Comparison of ENCODE assay signal across 9 mouse cellular contexts in genomic region chr11:119087301-119088082, GRCm38 (mm10). TPM values are rescaled to one million over a fixed set of nuclear protein-coding genes. Genes with fewer than 3 reads are reported as not detected.
DNase-seq lines count a peak whose midpoint lies in the region; ATAC-seq and TF ChIP-seq lines count a peak whose summit lies in the region.
"Had no signal": no experiment of that assay in that cellular context is flagged by ENCODE, and none has a peak within 500 bp of the region (broad histone marks: within the 10 kb centered on the region; RNA-seq: fewer than 3 reads in every experiment).

No protein-coding gene starts in this region.

- 8% methylated on average over 35 of the region's 35 CpGs for WGBS in heart, postnatal 0 days

- H3K9me3 ChIP-seq in ES-Bruce4 (replicated peaks; ENCODE audit: control insufficient read depth, insufficient read depth, low read length, poor library complexity, severe bottlenecking): no peaks in the 10 kb centered on the region
- no peaks in the 10 kb centered on the region for H3K9me3 ChIP-seq in heart, postnatal 0 days (replicated peaks; ENCODE audit: control insufficient read depth, low read length)
- no peaks in the 10 kb centered on the region for H3K9me3 ChIP-seq in megakaryocyte, embryonic 14.5 days

- peak overlapping the region; percentile 14; the same call in 1 of the 2 replicates for H3K4me2 ChIP-seq in heart, postnatal 0 days (ENCODE audit: low read depth, low read length)

- no peak overlapping the region for H3K4me3 ChIP-seq in ES-Bruce4 (ENCODE audit: low read depth, low read length)
- H3K4me3 ChIP-seq in heart, postnatal 0 days (ENCODE audit: low read depth, low read length): no peak overlapping the region; the same call in 1 of the 2 replicates
- peak overlapping the region; percentile 89 for H3K4me3 ChIP-seq in megakaryocyte, embryonic 14.5 days (replicated peaks)
- H3K4me3 ChIP-seq: erythroblast, embryonic 14.5 days had no signal

- peaks cover 61% of the 10 kb centered on the region for H3K27me3 ChIP-seq in ES-Bruce4 (ENCODE audit: control insufficient read depth, insufficient read depth, low read length, poor library complexity, severe bottlenecking)
- peaks cover 35% of the 10 kb centered on the region for H3K27me3 ChIP-seq in heart, postnatal 0 days (ENCODE audit: control insufficient read depth, insufficient read depth, low read length)
- peaks cover 57% of the 10 kb centered on the region for H3K27me3 ChIP-seq in megakaryocyte, embryonic 14.5 days (replicated peaks)

- DNase-seq in 416B (ENCODE audit: low read depth): peak; percentile 79
- DNase-seq in embryo, embryonic 10.5 days (ENCODE audit: low spot score): peak; percentile 56
- peak; percentile 25 for DNase-seq in heart, postnatal 0 days (ENCODE audit: low spot score)
- DNase-seq in kidney, postnatal 4 days: peak; percentile 48 to 62
- DNase-seq in thymus, postnatal 10 days (ENCODE audit: low spot score in 2 of 2): peak; percentile 26 to 39
- DNase-seq in layer of hippocampus, adult 8-10 months (ENCODE audit: low spot score in 2 of 2): no peak

- TF ChIP-seq CTCF in ES-Bruce4 (IDR thresholded peaks at IDR 0.05; ENCODE audit: low read depth, low read length): peak; percentile 4
- TF ChIP-seq CTCF in heart, postnatal 0 days (IDR thresholded peaks at IDR 0.05; ENCODE audit: low read depth): no peak; the same call in 1 of the 2 replicates

- no peak for TF ChIP-seq POLR2A in ES-Bruce4 (IDR thresholded peaks at IDR 0.05; ENCODE audit: insufficient read depth, low read length)

- TF ChIP-seq EP300 in ES-Bruce4 (IDR thresholded peaks at IDR 0.05; ENCODE audit: insufficient read depth, low read depth, low read length): no peak
- TF ChIP-seq EP300 in heart, postnatal 0 days (IDR thresholded peaks at IDR 0.05; ENCODE audit: low read depth): no peak

- no peak overlapping the region for H3K9ac ChIP-seq in ES-Bruce4 (ENCODE audit: low read depth, poor library complexity, severe bottlenecking)
- H3K9ac ChIP-seq in heart, postnatal 0 days (replicated peaks; ENCODE audit: low read depth, low read length): 0 out of 2 replicates have a peak overlapping the region, but pooled peaks have one; percentile 5

- no peak overlapping the region for H3K27ac ChIP-seq in ES-Bruce4 (ENCODE audit: insufficient read depth, low read length)
- no peak overlapping the region for H3K27ac ChIP-seq in heart, postnatal 0 days (ENCODE audit: low read depth)

- ATAC-seq in heart, postnatal 0 days (ENCODE audit: insufficient read depth, low read depth): no peak

- no peaks in the 10 kb centered on the region for H3K36me3 ChIP-seq in ES-Bruce4 (ENCODE audit: control insufficient read depth, insufficient read depth, low read length, poor library complexity, severe bottlenecking)
- no peaks in the 10 kb centered on the region for H3K36me3 ChIP-seq in heart, postnatal 0 days (replicated peaks; ENCODE audit: control insufficient read depth, insufficient read depth, low read length)
- H3K36me3 ChIP-seq in megakaryocyte, embryonic 14.5 days (replicated peaks; ENCODE audit: low read length): peaks cover 15% of the 10 kb centered on the region

- no peaks in the 10 kb centered on the region for H3K4me1 ChIP-seq in ES-Bruce4 (ENCODE audit: control insufficient read depth, insufficient read depth, low read length)
- H3K4me1 ChIP-seq in heart, postnatal 0 days (ENCODE audit: control insufficient read depth, insufficient read depth): peaks cover 30% of the 10 kb centered on the region
- peaks cover 77% of the 10 kb centered on the region for H3K4me1 ChIP-seq in megakaryocyte, embryonic 14.5 days

RNA-seq across cellular contexts. Expression of gene Cbx4, which starts 1.5 kb away (rescaled TPM):
- 0.32 and 0.46 TPM in 2 replicates for polyA plus RNA-seq in ES-Bruce4 (2011; ENCODE audit: insufficient read depth, insufficient read length, low read depth, missing spikeins)
- total RNA-seq in heart, postnatal 0 days (2014; rRNA removed; ENCODE audit: low replicate concordance): 12.1 and 23.1 TPM in 2 replicates
- polyA plus RNA-seq in heart, postnatal 0 days (2015; fragmentation: Nextera tagmentation; extraction: Ambion mirVana): 6.8 and 8.2 TPM in 2 replicates
- polyA plus RNA-seq in megakaryocyte, embryonic 14.5 days (2012; ENCODE audit: insufficient read depth, low replicate concordance): 49.2 and 111 TPM in 2 replicates
- total RNA-seq in layer of hippocampus, adult 8-10 months (2022): 10 to 100 TPM; 40.7 to 47.2 (median 44.0) TPM

RNA-seq across cellular contexts. Expression of gene Cbx8, which starts 46.7 kb away (rescaled TPM):
- polyA plus RNA-seq in ES-Bruce4 (2011; ENCODE audit: insufficient read depth, insufficient read length, low read depth, missing spikeins): 0.75 and 1.7 TPM in 2 replicates
- total RNA-seq in heart, postnatal 0 days (2014; rRNA removed; ENCODE audit: low replicate concordance): 1.6 and 3.2 TPM in 2 replicates
- 5.1 and 7.0 TPM in 2 replicates for polyA plus RNA-seq in heart, postnatal 0 days (2015; fragmentation: Nextera tagmentation; extraction: Ambion mirVana)
- polyA plus RNA-seq in megakaryocyte, embryonic 14.5 days (2012; ENCODE audit: insufficient read depth, low replicate concordance): 2.7 and 7.4 TPM in 2 replicates
- total RNA-seq in layer of hippocampus, adult 8-10 months (2022): 10 to 100 TPM in 2 of 4 experiments, 1 to 10 TPM in 2; 6.9 to 11.9 (median 9.6) TPM

Comparison
In these comparisons a context has a peak if more than half of its experiments do, and no peak if none do; other contexts are left out.
1. DNase-seq: peak in 416B (single experiment), embryo, embryonic 10.5 days (single experiment), heart, postnatal 0 days (single experiment), kidney, postnatal 4 days (2 of 2) and thymus, postnatal 10 days (2 of 2); none in layer of hippocampus, adult 8-10 months (0 of 2).